Mouse (Mus musculus): ENCODE data around the gene Xpnpep3. TPM values are rescaled to one million over a fixed set of nuclear protein-coding genes. Genes with fewer than 3 reads are reported as not detected.
"Not testable (repeated sequence)": the region's sequence is repeated elsewhere in the genome, so short reads cannot be mapped to it uniquely, and the experiment has no call there.

Gene Xpnpep3
- polyA plus RNA-seq, 1 experiment from 2014 or later: 11.8 TPM

- Histone ChIP-seq H3K27ac (ENCODE audit: low read length) (peak within 1 kb of the TSS; percentile 94), H3K4me2 (ENCODE audit: low read depth, low read length) (peak within 1 kb of the TSS; percentile 81), H3K4me1 (replicated peaks; ENCODE audit: control insufficient read depth, insufficient read depth, low read length) (peaks cover 13% of the 10 kb centered on the region), H3K36me3 (ENCODE audit: control insufficient read depth, insufficient read depth, low read length) (peaks cover 13% of the 10 kb centered on the region; the same call in 1 of the 2 replicates), H3K9ac (ENCODE audit: low read length) (peak within 1 kb of the TSS; percentile 89), H3K27me3 (ENCODE audit: control insufficient read depth, insufficient read depth, low read depth, low read length) (no peaks in the 10 kb centered on the region), H3K4me3 (ENCODE audit: low read length) (peak within 1 kb of the TSS; percentile 76), H3K9me3 (ENCODE audit: control insufficient read depth, low read length) (peaks cover 8% of the 10 kb centered on the region; the same call in 1 of the 2 replicates)
- peak; percentile 98 for ATAC-seq (ENCODE audit: low read depth)
- under 1% methylated on average over 55 of the region's 62 CpGs for WGBS
These were observed 66.2 kb downstream of the Xpnpep3 start, which contains the start of gene Rbx1 for GRCm38 (mm10) chr15:81465901-81466737. Gene Rbx1 (plus strand): TSS chr15:81466296.

GRCm38 (mm10) chr15:81466738-81467113 is 66.8 kb downstream of the Xpnpep3 start:
- Histone ChIP-seq H3K9ac (ENCODE audit: low read length) (peak overlapping the region; percentile 74), H3K36me3 (ENCODE audit: control insufficient read depth, insufficient read depth, low read length) (peaks cover 18% of the 10 kb centered on the region; the same call in 1 of the 2 replicates), H3K27ac (ENCODE audit: low read length) (peak overlapping the region; percentile 70), H3K4me3 (ENCODE audit: low read length) (peak overlapping the region; percentile 76), H3K4me2 (ENCODE audit: low read depth, low read length) (peak overlapping the region; percentile 69), H3K4me1 (replicated peaks; ENCODE audit: control insufficient read depth, insufficient read depth, low read length) (peaks cover 13% of the 10 kb centered on the region), H3K9me3 (ENCODE audit: control insufficient read depth, low read length) (peaks cover 6% of the 10 kb centered on the region; the same call in 1 of the 2 replicates), H3K27me3 (ENCODE audit: control insufficient read depth, insufficient read depth, low read depth, low read length) (no peaks in the 10 kb centered on the region)
- peak; percentile 53 for ATAC-seq (ENCODE audit: low read depth)
- WGBS: 0% methylated on average over 15 of the region's 15 CpGs

GRCm38 (mm10) chr15:81470735-81471134 is 70.8 kb downstream of the Xpnpep3 start:
- no peak overlapping the region for H3K4me3 ChIP-seq (ENCODE audit: low read length)
- no peak for ATAC-seq (ENCODE audit: low read depth)
- H3K4me2 ChIP-seq (ENCODE audit: low read depth, low read length): no peak overlapping the region
- peaks cover 35% of the 10 kb centered on the region for H3K36me3 ChIP-seq (ENCODE audit: control insufficient read depth, insufficient read depth, low read length)
- no peak overlapping the region for H3K27ac ChIP-seq (ENCODE audit: low read length)
- no peak overlapping the region for H3K9ac ChIP-seq (ENCODE audit: low read length)
- H3K4me1 ChIP-seq (replicated peaks; ENCODE audit: control insufficient read depth, insufficient read depth, low read length): peaks cover 8% of the 10 kb centered on the region
- no peaks in the 10 kb centered on the region for H3K27me3 ChIP-seq (ENCODE audit: control insufficient read depth, insufficient read depth, low read depth, low read length)
- 73% methylated on average over 8 of the region's 8 CpGs for WGBS
- H3K9me3 ChIP-seq (ENCODE audit: control insufficient read depth, low read length): no peaks in the 10 kb centered on the region

GRCm38 (mm10) chr15:81472256-81472655 is 72.3 kb downstream of the Xpnpep3 start:
- Histone ChIP-seq H3K4me1 (replicated peaks; ENCODE audit: control insufficient read depth, insufficient read depth, low read length) (peaks cover 7% of the 10 kb centered on the region), H3K9me3 (ENCODE audit: control insufficient read depth, low read length) (no peaks in the 10 kb centered on the region), H3K27me3 (ENCODE audit: control insufficient read depth, insufficient read depth, low read depth, low read length) (no peaks in the 10 kb centered on the region), H3K4me2 (ENCODE audit: low read depth, low read length) (no peak overlapping the region), H3K27ac (ENCODE audit: low read length) (no peak overlapping the region), H3K9ac (ENCODE audit: low read length) (no peak overlapping the region), H3K4me3 (ENCODE audit: low read length) (no peak overlapping the region), H3K36me3 (ENCODE audit: control insufficient read depth, insufficient read depth, low read length) (peaks cover 35% of the 10 kb centered on the region)
- 93% methylated on average over 5 of the region's 5 CpGs for WGBS
- ATAC-seq (ENCODE audit: low read depth): no peak

GRCm38 (mm10) chr15:81475654-81476053 is 75.7 kb downstream of the Xpnpep3 start:
- Histone ChIP-seq H3K27me3 (ENCODE audit: control insufficient read depth, insufficient read depth, low read depth, low read length) (no peaks in the 10 kb centered on the region), H3K4me2 (ENCODE audit: low read depth, low read length) (no peak overlapping the region), H3K36me3 (ENCODE audit: control insufficient read depth, insufficient read depth, low read length) (peaks cover 26% of the 10 kb centered on the region), H3K9me3 (ENCODE audit: control insufficient read depth, low read length) (no peaks in the 10 kb centered on the region), H3K4me1 (replicated peaks; ENCODE audit: control insufficient read depth, insufficient read depth, low read length) (no peaks in the 10 kb centered on the region), H3K4me3 (ENCODE audit: low read length) (no peak overlapping the region), H3K9ac (ENCODE audit: low read length) (no peak overlapping the region), H3K27ac (ENCODE audit: low read length) (no peak overlapping the region)
- no peak for ATAC-seq (ENCODE audit: low read depth)
- WGBS: 40% methylated on average over 3 of the region's 3 CpGs

- Histone ChIP-seq H3K4me1 (replicated peaks; ENCODE audit: control insufficient read depth, insufficient read depth, low read length) (no peaks in the 10 kb centered on the region), H3K27me3 (ENCODE audit: control insufficient read depth, insufficient read depth, low read depth, low read length) (no peaks in the 10 kb centered on the region), H3K36me3 (ENCODE audit: control insufficient read depth, insufficient read depth, low read length) (peaks cover 17% of the 10 kb centered on the region), H3K9me3 (ENCODE audit: control insufficient read depth, low read length) (no peaks in the 10 kb centered on the region), H3K4me3 (ENCODE audit: low read length) (no peak overlapping the region), H3K4me2 (ENCODE audit: low read depth, low read length) (no peak overlapping the region), H3K9ac (ENCODE audit: low read length) (no peak overlapping the region), H3K27ac (ENCODE audit: low read length) (no peak overlapping the region)
- 8% methylated on average over 2 of the region's 2 CpGs for WGBS
- ATAC-seq (ENCODE audit: low read depth): no peak
These were observed 76.7 kb downstream of the Xpnpep3 start for GRCm38 (mm10) chr15:81476597-81476996.

GRCm38 (mm10) chr15:81479446-81480213 is 79.7 kb downstream of the Xpnpep3 start:
- no peaks in the 10 kb centered on the region for H3K4me1 ChIP-seq (replicated peaks; ENCODE audit: control insufficient read depth, insufficient read depth, low read length)
- no peaks in the 10 kb centered on the region for H3K9me3 ChIP-seq (ENCODE audit: control insufficient read depth, low read length)
- no peak overlapping the region for H3K4me3 ChIP-seq (ENCODE audit: low read length)
- no peak overlapping the region for H3K9ac ChIP-seq (ENCODE audit: low read length)
- H3K27me3 ChIP-seq (ENCODE audit: control insufficient read depth, insufficient read depth, low read depth, low read length): no peaks in the 10 kb centered on the region
- peaks cover 5% of the 10 kb centered on the region for H3K36me3 ChIP-seq (ENCODE audit: control insufficient read depth, insufficient read depth, low read length)
- H3K27ac ChIP-seq (ENCODE audit: low read length): no peak overlapping the region
- ATAC-seq (ENCODE audit: low read depth): no peak
- no peak overlapping the region for H3K4me2 ChIP-seq (ENCODE audit: low read depth, low read length)
- WGBS: 51% methylated on average over 21 of the region's 21 CpGs

GRCm38 (mm10) chr15:81480284-81480683 is 80.3 kb downstream of the Xpnpep3 start:
- not testable (repeated sequence) for H3K9ac ChIP-seq (ENCODE audit: low read length); H3K4me3 ChIP-seq (ENCODE audit: low read length); H3K36me3 ChIP-seq (ENCODE audit: control insufficient read depth, insufficient read depth, low read length); H3K27ac ChIP-seq (ENCODE audit: low read length); H3K4me1 ChIP-seq (replicated peaks; ENCODE audit: control insufficient read depth, insufficient read depth, low read length); H3K9me3 ChIP-seq (ENCODE audit: control insufficient read depth, low read length); H3K4me2 ChIP-seq (ENCODE audit: low read depth, low read length); ATAC-seq (ENCODE audit: low read depth); H3K27me3 ChIP-seq (ENCODE audit: control insufficient read depth, insufficient read depth, low read depth, low read length)
- WGBS: 69% methylated on average over 3 of the region's 3 CpGs

- peak; percentile 49 for ATAC-seq (ENCODE audit: low read depth)
- 18% methylated on average over 13 of the region's 13 CpGs for WGBS
- Histone ChIP-seq H3K36me3 (ENCODE audit: control insufficient read depth, insufficient read depth, low read length) (no peaks in the 10 kb centered on the region), H3K4me3 (ENCODE audit: low read length) (peak overlapping the region; percentile 40), H3K9me3 (ENCODE audit: control insufficient read depth, low read length) (no peaks in the 10 kb centered on the region), H3K4me1 (replicated peaks; ENCODE audit: control insufficient read depth, insufficient read depth, low read length) (no peaks in the 10 kb centered on the region), H3K27ac (ENCODE audit: low read length) (no peak overlapping the region), H3K27me3 (ENCODE audit: control insufficient read depth, insufficient read depth, low read depth, low read length) (no peaks in the 10 kb centered on the region), H3K9ac (ENCODE audit: low read length) (peak overlapping the region; percentile 49), H3K4me2 (ENCODE audit: low read depth, low read length) (peak overlapping the region; percentile 61)
These were observed 81.0 kb downstream of the Xpnpep3 start for GRCm38 (mm10) chr15:81480977-81481379.
